Mouse (Mus musculus): ENCODE results near the gene Rgs7. TPM values are rescaled to one million over a fixed set of nuclear protein-coding genes. Genes with fewer than 3 reads are reported as not detected.
A peak's percentile ranks its signal among the peaks of the same experiment; 100 is the strongest.

Rgs7 gene
- polyA plus RNA-seq, 1 experiment = 52.0 TPM

DNA sequence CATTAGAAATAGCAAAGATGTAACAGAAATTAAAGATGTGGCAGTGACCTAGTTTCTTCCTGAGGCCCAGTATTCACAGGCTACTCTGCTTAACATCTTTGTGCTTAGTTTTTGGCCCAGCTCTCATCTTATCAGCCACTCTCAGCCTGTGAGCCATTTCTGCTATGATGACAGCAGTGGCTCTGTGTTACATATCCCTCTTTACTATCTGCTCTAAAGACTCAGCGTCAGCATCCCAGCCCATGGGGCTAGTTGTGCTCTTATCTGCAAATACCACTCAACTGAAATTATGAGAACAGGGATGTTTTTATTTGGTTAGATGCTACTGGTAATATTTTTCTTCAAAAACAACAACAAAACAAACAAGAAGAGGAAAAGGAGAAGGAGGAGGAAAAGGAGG is 410.2 kb downstream of the Rgs7 start:
- TF ChIP-seq CTCF (IDR thresholded peaks at IDR 0.05; ENCODE audit: borderline replicate concordance, insufficient read depth, low read depth, low read length) = no peak
- no peak for TF ChIP-seq POLR2A (IDR thresholded peaks at IDR 0.05; ENCODE audit: borderline replicate concordance, insufficient read depth, low read length)
- 83% methylated on average over 1 of the region's 1 CpGs for WGBS
- Histone ChIP-seq H3K27me3 (ENCODE audit: control insufficient read depth, insufficient read depth, low read length) (no peaks in the 10 kb centered on the region), H3K4me3 (replicated peaks; ENCODE audit: insufficient read depth, low read depth, low read length) (no peak overlapping the region), H3K4me1 (ENCODE audit: control insufficient read depth, insufficient read depth, low read length) (no peaks in the 10 kb centered on the region), H3K27ac (ENCODE audit: insufficient read depth, low read length) (no peak overlapping the region)
- no peak for DNase-seq

DNA sequence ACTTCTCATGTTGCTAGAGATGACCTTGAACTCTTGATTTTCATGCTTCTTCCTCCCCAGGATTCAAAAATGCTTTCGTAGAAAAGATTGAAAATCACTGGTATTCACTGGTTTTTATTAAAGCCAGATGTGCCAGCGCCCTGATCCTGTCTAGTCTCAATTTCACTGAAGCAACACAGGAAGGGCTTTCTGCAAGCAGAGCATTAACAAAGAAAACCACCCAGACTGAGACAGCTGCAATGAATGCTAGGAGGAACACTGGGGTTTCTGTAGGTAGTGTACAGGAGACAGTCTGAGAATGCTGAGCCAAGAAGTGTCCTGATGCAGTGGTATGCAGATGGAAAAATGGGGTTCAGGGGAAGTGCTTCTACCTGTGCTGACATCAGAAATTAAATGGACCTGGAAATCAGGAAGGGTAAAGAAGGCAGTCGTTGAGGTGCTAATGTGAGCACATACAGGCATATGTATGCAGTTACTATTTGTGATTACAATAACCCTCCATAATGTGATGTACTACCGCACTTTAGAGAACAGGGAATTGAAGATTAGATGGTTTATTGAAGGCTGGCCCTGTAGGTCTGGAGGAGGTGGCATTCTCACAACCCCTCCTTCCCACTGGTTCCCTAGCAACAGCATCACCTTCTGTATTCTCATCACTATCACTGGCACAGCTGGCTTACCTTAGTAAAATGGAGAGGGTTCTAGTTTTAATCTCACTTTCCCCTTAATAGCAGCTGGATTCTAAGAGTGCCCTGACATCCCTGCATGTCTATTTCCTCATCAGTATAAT is 412.3 kb downstream of the Rgs7 start:
- WGBS = 88% methylated on average over 4 of the region's 4 CpGs
- Histone ChIP-seq H3K27me3 (ENCODE audit: control insufficient read depth, insufficient read depth, low read length) (no peaks in the 10 kb centered on the region), H3K27ac (ENCODE audit: insufficient read depth, low read length) (no peak overlapping the region), H3K4me1 (ENCODE audit: control insufficient read depth, insufficient read depth, low read length) (no peaks in the 10 kb centered on the region), H3K4me3 (replicated peaks; ENCODE audit: insufficient read depth, low read depth, low read length) (no peak overlapping the region)
- DNase-seq = no peak
- no peak for TF ChIP-seq CTCF (IDR thresholded peaks at IDR 0.05; ENCODE audit: borderline replicate concordance, insufficient read depth, low read depth, low read length)

DNA sequence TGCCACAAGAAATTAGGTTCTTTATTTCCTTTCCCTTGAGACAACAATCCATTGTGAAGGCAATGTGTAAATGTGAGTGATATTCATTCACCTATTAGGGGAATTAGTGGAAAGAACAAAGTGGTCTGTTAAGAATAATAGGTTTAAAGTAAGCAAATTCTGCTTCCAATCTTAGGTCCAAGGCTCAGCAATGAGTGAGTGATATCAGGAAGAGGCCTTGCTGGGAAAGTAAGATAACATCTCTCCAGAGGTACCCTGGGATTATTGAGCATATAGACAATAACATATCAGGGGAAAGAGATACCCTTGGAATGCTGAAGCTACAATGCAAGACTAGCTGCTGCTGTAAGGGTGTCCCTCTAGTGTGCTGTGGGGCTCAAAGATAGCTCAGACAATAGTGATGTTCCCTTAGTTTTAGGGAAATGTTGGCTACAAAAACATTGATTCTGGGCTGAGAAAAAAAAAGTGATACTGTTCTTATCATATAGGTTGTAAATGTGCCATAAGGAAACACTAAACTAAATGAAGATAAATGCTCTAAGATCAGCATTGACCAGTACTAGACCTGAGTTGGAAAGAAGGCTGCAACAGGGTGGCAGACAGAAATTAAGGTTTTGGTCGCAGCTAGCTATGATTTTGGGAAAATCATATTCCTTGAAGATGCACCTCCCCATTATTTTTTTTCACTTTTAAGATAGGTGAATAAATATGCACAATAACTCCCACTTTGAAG is 418.6 kb downstream of the Rgs7 start:
- H3K27ac ChIP-seq (ENCODE audit: insufficient read depth, low read length) = no peak overlapping the region
- H3K27me3 ChIP-seq (ENCODE audit: control insufficient read depth, insufficient read depth, low read length) = no peaks in the 10 kb centered on the region
- TF ChIP-seq POLR2A (IDR thresholded peaks at IDR 0.05; ENCODE audit: borderline replicate concordance, insufficient read depth, low read length) (no peak), CTCF (IDR thresholded peaks at IDR 0.05; ENCODE audit: borderline replicate concordance, insufficient read depth, low read depth, low read length) (no peak)
- no peak overlapping the region for H3K4me3 ChIP-seq (replicated peaks; ENCODE audit: insufficient read depth, low read depth, low read length)
- H3K4me1 ChIP-seq (ENCODE audit: control insufficient read depth, insufficient read depth, low read length) = no peaks in the 10 kb centered on the region
- WGBS = 91% methylated on average over 1 of the region's 1 CpGs
- no peak for DNase-seq

DNA sequence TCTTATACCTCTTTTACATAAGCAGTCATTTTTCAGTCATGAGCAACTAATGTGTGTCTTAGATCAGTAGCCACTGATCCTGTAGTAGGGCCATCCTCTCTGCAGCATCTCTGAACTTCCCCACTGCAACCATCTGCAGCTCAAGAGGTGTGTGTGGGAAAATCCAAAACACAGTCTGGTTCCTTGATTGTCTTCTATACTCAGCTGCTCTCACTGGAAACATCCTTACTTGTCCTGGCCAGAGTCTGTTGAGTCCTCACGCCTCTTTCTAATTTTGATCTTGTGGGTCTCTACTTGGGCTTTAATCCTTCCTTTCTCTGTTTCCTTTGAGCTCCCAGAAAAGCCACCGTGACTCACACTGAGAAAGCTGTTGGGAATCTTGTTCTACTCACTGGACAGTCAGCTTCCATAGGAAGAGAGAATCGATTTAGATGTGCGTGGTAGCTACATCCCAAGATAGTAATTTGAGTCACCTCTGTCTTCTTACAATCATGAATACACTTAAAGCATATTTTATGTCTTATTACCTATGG is 422.5 kb downstream of the Rgs7 start:
- no peak overlapping the region for H3K27ac ChIP-seq (ENCODE audit: insufficient read depth, low read length)
- H3K4me3 ChIP-seq (replicated peaks; ENCODE audit: insufficient read depth, low read depth, low read length) = no peak overlapping the region
- no peak for TF ChIP-seq POLR2A (IDR thresholded peaks at IDR 0.05; ENCODE audit: borderline replicate concordance, insufficient read depth, low read length)
- TF ChIP-seq CTCF (IDR thresholded peaks at IDR 0.05; ENCODE audit: borderline replicate concordance, insufficient read depth, low read depth, low read length) = no peak
- 81% methylated on average over 4 of the region's 4 CpGs for WGBS
- H3K4me1 ChIP-seq (ENCODE audit: control insufficient read depth, insufficient read depth, low read length) = no peaks in the 10 kb centered on the region
- no peaks in the 10 kb centered on the region for H3K27me3 ChIP-seq (ENCODE audit: control insufficient read depth, insufficient read depth, low read length)
- DNase-seq = no peak

DNA sequence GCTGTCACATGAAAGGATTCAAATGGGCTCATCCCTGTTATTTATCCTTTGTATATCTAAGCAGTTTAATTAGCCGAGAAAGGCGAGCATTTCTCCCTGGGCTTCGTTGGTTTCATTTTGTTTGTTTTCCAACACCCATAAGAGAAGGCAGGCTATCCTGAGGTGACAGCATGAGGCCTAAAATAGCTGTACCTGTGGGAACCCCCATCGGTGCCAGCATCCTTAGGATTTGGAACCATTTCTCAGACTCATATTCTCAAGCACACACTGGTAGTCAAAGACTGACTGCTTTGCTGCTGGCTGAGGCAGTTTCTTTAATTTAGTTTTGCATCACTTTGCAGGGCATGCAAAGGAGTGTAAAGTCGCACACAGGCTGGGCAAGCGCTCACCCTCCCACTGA is 443.2 kb downstream of the Rgs7 start:
- DNase-seq = peak; percentile 27 to 63
- no peak for TF ChIP-seq POLR2A (IDR thresholded peaks at IDR 0.05; ENCODE audit: borderline replicate concordance, insufficient read depth, low read length)
- TF ChIP-seq CTCF (IDR thresholded peaks at IDR 0.05; ENCODE audit: borderline replicate concordance, insufficient read depth, low read depth, low read length) = no peak
- Histone ChIP-seq H3K27me3 (ENCODE audit: control insufficient read depth, insufficient read depth, low read length) (no peaks in the 10 kb centered on the region), H3K27ac (ENCODE audit: insufficient read depth, low read length) (no peak overlapping the region), H3K4me1 (ENCODE audit: control insufficient read depth, insufficient read depth, low read length) (peaks cover 4% of the 10 kb centered on the region; the same call in 1 of the 2 replicates), H3K4me3 (replicated peaks; ENCODE audit: insufficient read depth, low read depth, low read length) (no peak overlapping the region)
- 38% methylated on average over 6 of the region's 6 CpGs for WGBS

DNA sequence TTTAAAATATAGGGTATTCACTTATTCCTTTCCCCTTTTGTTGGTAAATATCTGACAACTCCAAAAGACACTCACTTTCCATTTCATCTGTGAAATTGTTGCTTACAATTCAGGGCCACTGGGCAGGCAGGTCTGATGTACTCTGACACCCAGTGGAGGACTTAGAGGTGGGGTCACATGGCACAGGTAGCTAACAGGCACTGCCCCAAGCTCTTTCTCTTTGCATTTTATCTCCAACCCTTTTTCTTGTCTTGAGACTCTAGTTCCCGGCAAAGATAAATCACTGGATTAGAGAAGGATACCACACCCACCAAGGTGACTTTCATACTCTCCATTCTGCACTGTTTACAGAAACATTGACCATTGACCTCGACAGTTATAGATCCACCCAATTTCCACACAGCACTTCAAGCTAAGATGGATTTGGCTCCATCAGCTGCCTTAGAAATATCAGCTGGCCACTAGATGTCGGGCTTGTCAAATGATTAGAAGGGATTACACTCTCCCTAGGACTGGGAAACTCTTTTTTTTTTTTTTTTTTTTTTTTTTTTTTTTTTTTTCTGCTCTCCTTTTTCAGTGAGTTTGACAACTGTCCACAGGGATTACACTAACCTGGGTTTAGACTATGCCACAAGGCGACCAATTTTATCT is 451.0 kb downstream of the Rgs7 start:
- 50% methylated on average over 4 of the region's 4 CpGs for WGBS

DNA sequence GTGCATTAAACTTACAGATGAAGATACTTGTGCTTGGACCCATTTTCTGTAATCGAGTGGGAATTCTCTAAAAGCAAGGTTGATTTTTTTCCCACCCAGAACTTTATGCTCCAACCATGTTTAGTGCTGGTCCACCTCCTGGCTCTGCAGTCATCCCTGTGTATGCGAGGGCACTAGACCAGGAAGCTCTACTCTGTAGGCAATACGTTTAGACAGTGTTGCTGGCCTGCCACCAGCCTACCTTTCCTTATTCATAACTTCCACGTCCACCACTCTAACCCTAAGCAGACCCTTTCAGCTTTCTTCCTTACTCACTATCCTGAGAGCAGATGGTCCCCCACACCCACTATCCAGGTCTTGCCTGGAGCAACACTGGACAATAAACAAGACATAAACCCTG is 452.3 kb downstream of the Rgs7 start:
- no peak for TF ChIP-seq POLR2A (IDR thresholded peaks at IDR 0.05; ENCODE audit: borderline replicate concordance, insufficient read depth, low read length)
- no peak for TF ChIP-seq CTCF (IDR thresholded peaks at IDR 0.05; ENCODE audit: borderline replicate concordance, insufficient read depth, low read depth, low read length)
- Histone ChIP-seq H3K4me1 (ENCODE audit: control insufficient read depth, insufficient read depth, low read length) (no peaks in the 10 kb centered on the region), H3K27ac (ENCODE audit: insufficient read depth, low read length) (no peak overlapping the region), H3K27me3 (ENCODE audit: control insufficient read depth, insufficient read depth, low read length) (no peaks in the 10 kb centered on the region), H3K4me3 (replicated peaks; ENCODE audit: insufficient read depth, low read depth, low read length) (no peak overlapping the region)
- no peak for DNase-seq
- 90% methylated on average over 4 of the region's 4 CpGs for WGBS

More for the DNA sequence above, 451.0 kb downstream of the Rgs7 start:
- TF ChIP-seq POLR2A (IDR thresholded peaks at IDR 0.05; ENCODE audit: borderline replicate concordance, insufficient read depth, low read length) (no peak), CTCF (IDR thresholded peaks at IDR 0.05; ENCODE audit: borderline replicate concordance, insufficient read depth, low read depth, low read length) (peak; percentile 27; the same call in 1 of the 2 replicates)
- Histone ChIP-seq H3K27ac (ENCODE audit: insufficient read depth, low read length) (no peak overlapping the region), H3K27me3 (ENCODE audit: control insufficient read depth, insufficient read depth, low read length) (no peaks in the 10 kb centered on the region), H3K4me1 (ENCODE audit: control insufficient read depth, insufficient read depth, low read length) (no peaks in the 10 kb centered on the region), H3K4me3 (replicated peaks; ENCODE audit: insufficient read depth, low read depth, low read length) (no peak overlapping the region)
- DNase-seq = peak; percentile 51 to 65

Data from cerebellum, adult 2 months (tissue).